Mouse (Mus musculus) cortical plate, adult 2 months (tissue): ENCODE results near the gene Tas2r119.

ENCODE experiments used
- CTCF ChIP-seq: fragments of 200-500 bp; IDR thresholded peaks from 2 replicates; pipeline ENCODE4 v1.5.1; 2011; ENCODE audit warnings: mild to moderate bottlenecking, control low read depth, low read length; ENCODE audit not compliant: insufficient read depth; ENCODE audit errors: extremely low read depth
- POLR2A ChIP-seq: fragments of 200-500 bp; IDR thresholded peaks from 2 replicates; pipeline ENCODE4 v1.6.1; 2011; ENCODE audit warnings: mild to moderate bottlenecking, low read length, control low read depth; ENCODE audit not compliant: insufficient read depth; ENCODE audit errors: extremely low read depth

DNA sequence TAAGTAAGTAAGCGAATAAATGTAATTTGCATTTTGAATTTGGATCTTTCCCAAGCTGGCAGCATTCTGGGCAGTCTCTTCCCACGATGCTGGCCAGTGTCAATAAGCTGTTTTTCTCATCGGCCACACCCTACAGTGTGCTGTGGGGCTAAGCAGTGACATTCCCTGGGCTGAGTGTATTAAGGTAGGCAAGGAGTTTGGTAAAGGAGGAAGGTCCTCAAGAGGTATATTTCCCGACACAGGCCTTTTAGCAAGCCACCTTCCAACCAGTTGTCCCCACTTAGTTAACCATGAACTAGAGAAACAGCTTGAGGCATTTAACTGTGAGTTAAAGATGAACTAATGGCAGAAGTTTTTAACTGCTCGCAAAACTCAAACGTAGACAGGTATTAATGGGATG lies 49.3 kb downstream of the Tas2r119 start:
- TF ChIP-seq CTCF (no peak), POLR2A (no peak)
